Mouse (Mus musculus): ENCODE results near the gene Ccr5. TPM values are rescaled to one million over a fixed set of nuclear protein-coding genes. Genes with fewer than 3 reads are reported as not detected.
"Not testable (repeated sequence)": the region's sequence is repeated elsewhere in the genome, so short reads cannot be mapped to it uniquely, and the experiment has no call there.

Gene Ccr5
- total RNA-seq (2021): 10 to 100 TPM in 1 of 2 experiments, 1 to 10 TPM in 1; 8.8 to 12.7 TPM

DNA sequence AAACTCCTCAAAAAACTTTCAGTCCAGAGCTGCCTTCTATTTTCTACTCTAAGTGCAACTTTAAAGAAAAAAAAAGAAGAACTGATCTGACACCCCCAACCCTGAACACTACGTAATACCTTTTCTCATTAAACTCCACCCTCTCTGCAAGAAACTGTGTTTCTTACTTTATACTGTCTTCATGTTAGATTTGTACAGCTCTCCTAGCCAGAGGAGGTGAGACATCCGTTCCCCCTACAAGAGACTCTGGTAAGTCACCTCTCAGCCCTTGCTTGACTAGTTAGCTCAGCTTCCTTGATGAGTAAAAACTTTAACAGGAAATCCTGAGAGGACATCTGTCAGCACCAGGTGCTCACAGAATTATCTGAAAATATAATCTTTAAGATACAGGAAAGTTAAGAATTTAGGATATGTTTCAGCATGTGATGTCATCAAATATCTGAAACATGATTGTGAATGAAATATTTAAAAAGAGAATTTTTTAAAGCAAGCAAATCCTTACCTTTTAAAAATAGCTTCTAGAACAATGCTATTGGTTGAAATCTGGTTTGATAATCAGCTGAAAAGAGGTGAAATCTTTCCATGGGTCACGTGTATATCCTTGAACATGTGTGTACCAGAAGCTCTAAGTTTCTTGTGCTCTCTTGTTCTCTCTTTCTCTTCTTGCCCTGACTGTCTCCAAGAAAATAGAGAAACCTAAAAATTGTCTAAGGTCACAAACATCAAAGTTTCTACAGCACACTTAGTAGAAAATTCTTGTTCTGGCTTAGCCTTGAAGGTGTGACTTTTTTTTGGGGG lies at the start of gene Ccr5:
Gene Ccr5 (plus strand): TSS at position 157 of the 798 bp plus-strand sequence.
- no peak for DNase-seq (ENCODE audit: extremely low spot score in 1 of 2, low spot score in 1 of 2)

DNA sequence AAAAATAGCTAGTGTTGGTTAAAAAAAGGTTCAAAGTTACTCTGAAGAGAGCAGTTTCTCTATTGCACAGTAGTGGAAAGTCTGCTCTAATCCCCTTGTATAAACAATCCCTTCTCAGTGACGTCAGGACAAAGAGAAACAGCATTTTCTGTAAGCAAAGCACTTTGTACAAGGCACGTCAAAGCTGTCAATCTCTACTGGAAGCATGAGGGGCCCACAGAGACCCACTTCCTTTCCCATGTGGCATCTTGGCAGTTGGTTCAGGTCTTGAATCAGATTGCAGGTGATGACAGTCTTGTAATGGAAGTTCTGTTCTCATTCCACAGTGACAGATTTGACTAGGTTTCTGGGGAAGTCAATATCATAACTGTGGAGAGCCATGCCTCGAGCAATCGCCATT lies 41.5 kb upstream of the Ccr5 start:
- no peak for DNase-seq (ENCODE audit: extremely low spot score in 1 of 2, low spot score in 1 of 2)

DNA sequence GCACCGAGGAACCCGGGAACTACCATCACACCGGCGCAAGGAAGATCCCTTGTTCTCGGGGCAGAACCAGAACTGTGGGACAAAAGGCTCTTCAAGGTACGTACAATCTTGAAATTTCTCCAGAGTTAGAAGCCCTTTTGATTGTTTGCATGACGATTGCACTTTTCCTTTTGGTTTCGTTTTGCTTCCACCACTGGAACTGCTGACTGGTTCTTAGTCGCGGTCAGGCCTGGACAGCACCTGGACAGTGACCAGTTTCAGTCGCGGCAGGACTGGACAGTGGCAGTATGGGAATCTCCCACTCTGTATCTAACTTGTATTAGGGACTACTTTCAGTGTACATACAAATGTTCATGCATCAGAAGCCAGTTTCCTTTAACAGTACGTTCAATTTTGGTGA lies 40.9 kb upstream of the Ccr5 start:
- not testable (repeated sequence) for DNase-seq (ENCODE audit: extremely low spot score in 1 of 2, low spot score in 1 of 2)

DNA sequence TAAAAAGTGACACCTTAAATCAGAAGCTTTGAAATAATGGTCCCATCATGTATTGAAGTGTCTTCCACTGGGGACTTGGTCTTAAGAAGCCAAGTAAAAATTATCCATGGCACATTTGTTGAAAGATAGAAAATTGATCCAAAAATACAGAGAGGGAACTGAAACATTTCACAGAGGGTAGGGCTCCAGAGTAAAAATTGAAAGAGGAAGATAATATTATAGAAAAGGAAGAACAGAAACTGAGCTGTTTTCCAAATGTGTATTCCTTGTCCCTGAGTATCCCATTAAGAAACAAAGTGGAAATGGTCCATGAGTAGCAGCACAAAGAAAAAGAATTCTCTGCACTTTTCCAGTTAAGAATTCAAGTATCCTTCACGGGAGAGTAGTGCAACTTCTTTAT lies 30.9 kb upstream of the Ccr5 start:
- no peak for DNase-seq (ENCODE audit: extremely low spot score in 1 of 2, low spot score in 1 of 2)

DNA sequence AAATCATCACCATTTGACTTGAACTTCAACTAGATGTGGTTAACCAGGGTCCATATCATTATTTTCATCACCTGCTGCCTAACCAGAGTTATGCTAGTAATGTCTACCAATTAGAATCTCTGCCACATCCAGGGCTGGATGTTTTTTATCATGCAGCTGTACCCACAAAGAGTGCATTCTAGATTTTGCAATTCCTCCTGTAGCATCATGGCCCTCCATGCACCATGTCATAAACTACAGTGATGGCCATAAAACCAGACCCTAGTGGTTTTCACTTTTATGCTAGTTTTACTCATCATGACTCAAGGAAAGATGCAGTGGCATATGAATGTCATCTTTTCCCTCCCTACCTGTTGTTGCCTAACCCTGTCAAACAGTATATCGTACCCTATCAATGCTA lies 22.2 kb upstream of the Ccr5 start:
- DNase-seq (ENCODE audit: extremely low spot score in 1 of 2, low spot score in 1 of 2): no peak

DNA sequence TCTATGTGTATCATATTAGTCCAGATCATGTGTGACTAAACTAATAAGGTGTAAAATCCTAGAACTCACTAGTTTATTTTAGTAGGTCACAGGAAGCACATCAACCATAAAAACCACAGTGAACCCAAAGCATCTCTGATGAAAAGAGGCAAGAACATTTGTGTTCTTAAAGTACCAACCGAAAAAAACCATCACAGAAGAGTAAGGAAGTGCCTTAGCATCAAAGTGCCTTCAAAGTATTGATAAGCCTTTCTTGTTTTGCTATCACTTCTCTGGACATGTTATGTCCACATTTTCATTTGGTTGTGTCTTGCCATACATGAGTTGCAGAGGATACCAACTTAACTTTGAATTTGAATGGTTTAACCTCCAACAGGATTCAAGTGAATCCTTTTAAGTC lies 21.0 kb upstream of the Ccr5 start:
- no peak for DNase-seq (ENCODE audit: extremely low spot score in 1 of 2, low spot score in 1 of 2)

DNA sequence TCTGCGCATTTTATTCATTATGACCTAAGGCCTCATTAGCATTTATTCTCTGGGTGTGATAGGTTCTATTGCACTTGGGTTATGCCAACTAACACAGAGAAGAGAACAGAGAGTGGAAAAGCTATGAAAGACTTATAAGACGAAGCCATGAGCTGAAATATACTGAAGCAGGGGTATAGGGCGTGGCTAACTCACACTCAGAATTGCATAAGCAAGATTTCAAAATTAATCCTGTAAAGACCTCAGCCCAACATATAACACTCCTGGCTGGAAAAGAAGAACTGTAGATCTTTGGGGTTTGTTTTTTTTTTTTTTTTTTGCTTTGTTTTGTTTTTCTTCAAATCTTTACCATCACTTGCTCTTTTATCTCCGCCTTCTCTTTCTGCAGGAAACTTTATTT lies 19.6 kb upstream of the Ccr5 start, which contains the start of gene Ccr2:
Gene Ccr2 (plus strand): TSS at position 228 of the 400 bp plus-strand sequence.
- DNase-seq (ENCODE audit: extremely low spot score in 1 of 2, low spot score in 1 of 2): no peak

DNA sequence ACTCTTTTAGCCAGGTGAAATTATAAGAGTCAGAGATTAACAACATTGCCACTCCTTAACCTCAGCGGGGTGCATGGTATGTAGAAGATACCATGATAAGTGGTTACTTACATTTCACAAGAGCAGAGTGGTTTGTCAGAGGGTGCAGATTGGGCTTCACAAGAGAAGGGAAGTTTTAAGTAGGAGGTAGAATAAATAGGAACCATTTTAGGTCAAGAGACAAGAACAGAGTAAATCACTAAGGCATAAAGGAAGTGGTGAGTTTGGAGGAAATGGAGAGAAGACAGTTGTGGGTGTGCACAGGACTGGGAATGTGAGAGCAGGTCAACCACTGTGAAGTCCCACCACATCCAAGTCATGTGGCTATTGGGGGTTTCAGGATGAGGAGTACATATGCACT lies 18.1 kb upstream of the Ccr5 start:
- no peak for DNase-seq (ENCODE audit: extremely low spot score in 1 of 2, low spot score in 1 of 2)

DNA sequence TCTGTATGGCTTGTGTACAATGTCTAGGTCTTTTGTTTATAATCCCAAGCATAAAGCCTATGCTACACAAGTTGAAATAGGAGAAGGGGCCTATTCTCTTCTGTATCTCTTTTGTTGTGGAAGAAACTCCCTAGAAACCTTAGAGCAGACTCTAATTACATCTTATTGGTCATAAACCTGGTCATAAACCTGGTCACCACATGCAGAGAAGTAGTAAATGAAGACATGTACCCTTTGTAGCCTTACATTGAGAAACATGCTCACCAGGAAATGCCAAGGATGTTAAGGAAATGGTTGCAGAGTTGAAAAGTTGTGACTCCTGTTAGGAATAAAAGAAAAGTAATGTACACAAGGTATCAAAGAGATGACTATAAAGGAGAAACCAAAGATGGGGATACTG lies 16.1 kb upstream of the Ccr5 start:
- DNase-seq (ENCODE audit: extremely low spot score in 1 of 2, low spot score in 1 of 2): no peak

DNA sequence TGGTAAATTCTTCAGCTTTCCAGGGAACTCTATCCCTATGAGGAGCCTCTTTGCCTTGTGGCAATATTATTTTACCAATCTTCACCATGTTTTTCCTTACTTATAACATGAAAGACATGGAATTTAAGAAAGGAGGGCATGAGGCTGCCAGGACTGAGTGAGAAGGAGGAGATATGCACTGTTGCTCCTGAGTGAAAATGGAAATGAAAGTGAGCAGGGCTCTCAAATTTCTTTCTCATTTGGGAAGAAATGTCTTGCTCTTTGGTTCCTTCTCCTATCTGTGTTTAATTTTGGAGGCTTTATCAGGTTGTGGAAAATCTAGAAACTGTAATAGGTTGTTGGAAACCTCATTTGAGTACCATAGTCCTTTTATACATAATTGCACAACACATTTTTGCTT lies 14.1 kb upstream of the Ccr5 start:
- DNase-seq (ENCODE audit: extremely low spot score in 1 of 2, low spot score in 1 of 2): no peak

DNA sequence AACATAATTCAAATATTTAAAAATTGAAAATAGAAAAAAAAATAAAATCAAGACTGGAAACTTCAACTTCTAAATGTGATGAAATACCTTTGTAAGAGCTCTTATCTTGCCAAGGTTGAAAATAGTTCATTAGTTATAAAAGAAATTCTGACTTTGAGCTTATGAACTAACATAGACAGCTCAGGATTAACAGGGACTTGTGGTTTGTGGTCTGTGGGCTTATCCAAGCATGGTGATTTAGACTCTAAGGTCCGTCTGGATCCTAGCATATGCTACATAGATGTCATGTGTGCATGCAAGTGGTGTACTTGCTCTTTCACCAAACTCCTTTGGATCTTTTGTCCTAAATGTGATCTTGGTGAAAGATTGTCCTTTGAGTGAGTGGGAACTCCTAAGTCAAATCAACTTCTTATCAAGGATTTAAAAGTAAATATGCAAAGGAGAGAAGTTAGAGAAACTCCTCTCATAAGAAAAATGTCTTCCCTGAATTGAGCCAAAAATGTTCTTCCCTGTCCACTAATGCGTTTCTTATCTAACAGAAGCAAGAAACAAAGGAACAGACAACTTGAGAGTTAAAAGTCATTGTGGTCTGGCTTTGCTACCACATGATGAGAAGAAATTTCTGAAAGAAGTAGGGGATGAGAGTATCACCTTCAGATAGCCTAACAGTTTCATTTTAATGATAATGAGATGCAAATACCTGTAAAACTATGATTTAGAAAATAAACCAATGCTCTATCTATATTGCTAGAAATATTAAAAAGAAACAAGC lies 12.8 kb upstream of the Ccr5 start:
- DNase-seq (ENCODE audit: extremely low spot score in 1 of 2, low spot score in 1 of 2): no peak

DNA sequence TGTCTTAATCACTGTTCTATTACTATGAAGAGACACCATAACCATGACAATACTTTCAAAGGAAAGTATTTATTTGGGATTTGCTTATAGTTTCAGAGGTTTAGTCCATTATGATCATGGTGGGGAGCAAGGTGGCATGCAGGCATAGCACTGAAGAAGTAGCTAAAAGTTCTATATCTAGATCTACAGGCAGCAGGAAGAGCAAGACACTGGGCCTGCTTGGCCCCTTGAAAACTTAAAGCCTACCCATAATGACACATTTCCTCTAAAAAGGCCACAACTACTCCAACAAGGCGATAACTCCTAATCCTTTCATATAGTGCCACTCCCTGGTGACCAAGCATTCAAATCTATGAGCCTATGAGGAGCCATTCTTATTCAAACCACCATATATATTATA lies 9.3 kb upstream of the Ccr5 start:
- DNase-seq (ENCODE audit: extremely low spot score in 1 of 2, low spot score in 1 of 2): no peak

DNA sequence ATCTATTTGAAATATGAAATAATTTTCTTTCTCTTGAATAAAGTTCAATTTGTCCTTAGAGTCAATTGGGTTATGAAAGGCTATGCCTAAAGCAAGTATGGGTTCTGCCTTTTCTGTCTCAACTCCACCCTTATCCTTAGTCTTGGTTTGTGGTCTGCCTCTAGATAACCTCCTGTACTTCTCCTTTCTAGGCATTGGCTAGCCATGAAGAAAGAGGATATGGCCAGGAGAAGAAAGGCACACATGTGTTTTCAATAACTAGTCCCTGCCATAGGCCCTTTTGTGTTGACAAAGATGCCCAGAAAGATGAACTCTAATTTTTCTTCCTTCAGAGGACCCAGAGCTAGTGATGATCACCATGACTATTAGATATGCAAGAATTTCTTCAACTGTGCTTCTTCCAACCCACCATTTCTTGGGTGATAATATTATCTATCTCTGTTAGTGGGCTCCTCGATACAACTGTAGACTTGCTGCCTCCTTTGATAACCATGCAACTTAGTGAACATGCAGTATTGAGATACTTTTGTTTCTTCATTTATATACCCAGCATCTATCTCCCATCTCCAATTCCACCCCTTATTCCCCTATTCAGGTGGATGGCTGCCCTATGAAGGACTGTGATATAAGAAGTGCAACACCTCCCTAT lies 8.6 kb upstream of the Ccr5 start:
- no peak for DNase-seq (ENCODE audit: extremely low spot score in 1 of 2, low spot score in 1 of 2)

DNA sequence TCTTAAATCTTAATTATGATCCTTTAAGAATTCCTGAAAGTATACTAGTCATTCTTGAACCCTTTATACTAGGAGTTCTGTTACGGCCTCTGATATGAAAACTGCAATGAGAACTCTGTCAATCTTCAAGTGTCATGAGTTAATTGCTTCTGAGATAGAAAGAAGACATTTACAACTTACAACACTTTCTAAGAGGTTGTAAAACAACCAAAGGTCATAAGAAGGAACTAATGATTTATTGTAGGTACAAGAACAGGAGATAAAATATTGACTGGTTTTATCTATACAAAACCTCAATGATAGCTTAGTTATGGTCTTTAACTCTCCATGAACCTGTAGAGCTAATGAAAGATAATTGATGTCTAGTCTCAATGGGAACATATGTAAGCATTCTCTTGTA lies 7.6 kb upstream of the Ccr5 start:
- no peak for DNase-seq (ENCODE audit: extremely low spot score in 1 of 2, low spot score in 1 of 2)

DNA sequence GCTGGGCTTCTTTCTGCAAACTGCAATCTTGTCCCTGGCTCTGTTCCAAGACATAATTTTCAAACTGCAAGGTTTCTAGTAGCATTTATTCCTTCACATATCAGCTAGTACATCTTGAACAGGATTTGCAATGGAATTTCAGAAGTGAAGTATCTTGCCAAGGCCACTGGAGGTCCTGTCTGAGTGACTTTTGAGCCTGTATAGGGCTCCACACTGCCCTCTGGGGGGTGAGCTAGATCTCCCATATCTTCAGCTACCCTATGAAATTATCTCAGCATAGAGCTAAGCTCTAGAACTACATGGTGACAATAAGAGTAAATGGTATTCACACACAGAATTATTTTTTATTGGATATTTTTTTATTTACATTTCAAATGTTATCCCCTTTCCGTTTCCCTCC lies 2.9 kb upstream of the Ccr5 start:
- peak in 1 of 2 experiments; percentile 8 for DNase-seq (ENCODE audit: extremely low spot score in 1 of 2, low spot score in 1 of 2)

DNA sequence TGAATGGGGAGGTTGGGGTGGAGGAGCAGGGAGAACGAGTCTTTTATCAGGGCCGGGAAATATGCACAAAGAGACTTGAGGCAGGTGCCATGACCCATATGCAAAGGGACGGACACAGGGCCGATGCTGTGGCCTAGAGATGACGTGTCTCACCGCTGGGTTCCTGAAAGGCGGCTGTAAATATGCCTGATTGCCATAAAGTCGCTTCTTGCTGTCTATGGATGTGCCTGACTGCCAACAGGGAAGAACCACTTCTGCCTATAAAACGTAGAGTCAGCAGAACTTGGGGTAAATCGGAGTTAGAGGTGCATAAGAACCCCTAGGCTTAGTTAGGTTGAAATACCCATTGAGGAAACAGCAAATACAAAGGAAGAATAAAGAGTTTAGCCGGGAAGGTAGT lies 4.2 kb downstream of the Ccr5 start:
- no peak for DNase-seq (ENCODE audit: extremely low spot score in 1 of 2, low spot score in 1 of 2)

DNA sequence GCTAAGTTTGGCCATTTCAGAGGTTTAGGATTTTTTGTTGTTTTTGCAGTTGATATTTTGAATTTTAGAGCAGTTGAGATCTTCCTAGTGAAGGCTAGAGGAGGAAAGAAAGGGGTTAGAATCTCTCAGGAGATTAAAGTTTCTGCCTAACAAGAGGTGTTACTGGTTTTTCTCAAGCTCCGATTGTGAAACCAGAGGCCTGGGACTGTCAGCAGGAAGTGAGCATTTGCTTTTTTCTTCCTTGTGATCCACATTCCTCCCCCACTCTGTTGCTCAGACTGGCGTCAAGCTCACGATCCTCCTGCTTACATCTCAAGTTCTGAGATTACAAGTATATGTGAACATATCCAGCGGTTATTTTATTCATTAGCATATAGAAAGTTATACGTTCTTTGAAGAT lies 5.0 kb downstream of the Ccr5 start:
- DNase-seq (ENCODE audit: extremely low spot score in 1 of 2, low spot score in 1 of 2): no peak

DNA sequence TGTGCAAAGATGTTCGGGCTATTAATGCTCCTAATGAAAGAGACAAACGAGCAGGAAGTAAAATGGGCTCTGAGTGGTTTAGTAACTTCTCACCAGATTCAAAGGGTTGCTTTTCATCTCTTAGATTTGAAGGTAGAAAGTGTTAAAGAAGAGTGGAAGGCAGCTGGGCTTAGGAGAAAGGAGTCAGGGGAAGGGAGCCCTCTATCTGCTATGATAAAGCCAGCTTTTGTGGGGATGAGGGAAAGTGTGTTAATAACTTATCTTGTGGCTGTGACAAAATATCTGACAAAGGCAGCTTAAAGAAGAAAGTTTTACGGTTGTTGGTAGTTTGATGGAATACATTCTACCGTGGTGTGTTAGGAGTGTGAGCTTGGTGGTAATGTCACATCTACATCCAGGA lies 6.1 kb downstream of the Ccr5 start:
- no peak for DNase-seq (ENCODE audit: extremely low spot score in 1 of 2, low spot score in 1 of 2)

DNA sequence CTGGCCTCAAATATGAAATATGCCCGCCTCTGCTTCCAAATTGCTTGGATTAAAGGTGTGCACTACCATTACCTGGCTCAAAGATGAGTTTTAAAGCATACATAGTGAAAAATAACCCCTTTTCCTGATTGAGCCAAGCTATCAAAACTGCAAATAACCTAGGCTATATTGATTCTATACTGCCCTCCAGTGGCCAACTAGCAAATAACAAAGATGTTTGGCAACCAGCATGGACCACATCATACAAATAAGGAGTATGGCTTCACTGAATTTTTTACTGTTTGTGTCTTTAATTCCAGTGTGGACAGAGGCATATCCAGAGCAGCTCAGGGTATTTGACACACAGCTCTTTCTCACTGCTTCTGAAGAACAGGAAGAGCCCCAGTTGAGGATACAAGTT lies 7.0 kb downstream of the Ccr5 start:
- DNase-seq (ENCODE audit: extremely low spot score in 1 of 2, low spot score in 1 of 2): peak; percentile 8 to 42

DNA sequence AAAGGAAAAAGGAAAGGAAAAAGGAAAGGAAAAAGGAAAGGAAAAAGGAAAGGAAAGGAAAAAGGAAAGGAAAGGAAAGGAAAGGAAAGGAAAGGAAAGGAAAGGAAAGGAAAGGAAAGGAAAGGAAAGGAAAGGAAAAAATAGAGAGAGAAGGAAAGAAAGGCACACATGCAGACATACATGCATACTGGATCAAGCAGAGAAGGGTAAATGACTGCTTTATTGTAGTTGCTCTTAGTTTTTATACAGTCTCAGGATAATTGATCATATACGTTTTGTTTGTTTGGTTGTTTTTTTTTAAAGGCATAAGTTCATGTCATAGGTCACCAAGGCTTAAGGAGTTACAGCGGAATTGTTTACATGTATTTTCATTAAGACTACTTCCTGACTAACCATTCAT lies 11.6 kb downstream of the Ccr5 start:
- DNase-seq (ENCODE audit: extremely low spot score in 1 of 2, low spot score in 1 of 2): not testable (repeated sequence)

DNA sequence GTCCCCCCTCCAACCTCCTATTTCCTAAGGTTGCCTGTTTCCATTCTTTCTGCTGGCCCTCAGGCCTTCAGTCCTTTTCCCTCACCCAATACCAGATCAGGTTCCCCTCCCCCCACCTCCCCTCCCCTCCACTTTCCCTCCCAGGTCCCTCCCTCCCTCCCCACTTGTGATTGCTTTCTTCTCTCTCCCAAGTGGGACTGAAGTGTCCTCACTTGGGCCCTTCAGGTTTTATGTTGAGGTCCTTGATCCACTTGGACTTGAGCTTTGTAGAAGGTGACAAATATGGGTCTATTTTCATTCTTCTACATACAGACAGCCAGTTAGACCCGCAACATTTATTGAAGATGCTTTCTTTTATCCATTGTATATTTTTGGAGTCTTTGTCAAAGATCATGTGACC lies 13.6 kb downstream of the Ccr5 start:
- DNase-seq (ENCODE audit: extremely low spot score in 1 of 2, low spot score in 1 of 2): not testable (repeated sequence)
